Mouse (Mus musculus): ENCODE data around the gene Camk1. TPM values are rescaled to one million over a fixed set of nuclear protein-coding genes. Genes with fewer than 3 reads are reported as not detected.
"Not testable (repeated sequence)": the region's sequence is repeated elsewhere in the genome, so short reads cannot be mapped to it uniquely, and the experiment has no call there.

Gene Camk1
- total RNA-seq, 2 experiments from 2014 or later = 115 to 121 TPM

GRCm38 (mm10) chr6:113352820-113353219 is 9.0 kb upstream of the Camk1 start:
- no peak overlapping the region for H3K4me3 ChIP-seq
- no peak for TF ChIP-seq CTCF (IDR thresholded peaks at IDR 0.05)
- DNase-seq (ENCODE audit: extremely low spot score in 1 of 2, low spot score in 2 of 2) = no peak
- no peak overlapping the region for H3K27ac ChIP-seq
- intact Hi-C loops (cut with DNase I) = no loop called here

- intact Hi-C loops (cut with DNase I) = no loop called here
- no peak overlapping the region for H3K4me3 ChIP-seq
- TF ChIP-seq CTCF (IDR thresholded peaks at IDR 0.05) = no peak
- no peak for DNase-seq (ENCODE audit: extremely low spot score in 1 of 2, low spot score in 2 of 2)
- no peak overlapping the region for H3K27ac ChIP-seq
Measured at GRCm38 (mm10) chr6:113351653-113352052, 7.9 kb upstream of the Camk1 start.

DNA sequence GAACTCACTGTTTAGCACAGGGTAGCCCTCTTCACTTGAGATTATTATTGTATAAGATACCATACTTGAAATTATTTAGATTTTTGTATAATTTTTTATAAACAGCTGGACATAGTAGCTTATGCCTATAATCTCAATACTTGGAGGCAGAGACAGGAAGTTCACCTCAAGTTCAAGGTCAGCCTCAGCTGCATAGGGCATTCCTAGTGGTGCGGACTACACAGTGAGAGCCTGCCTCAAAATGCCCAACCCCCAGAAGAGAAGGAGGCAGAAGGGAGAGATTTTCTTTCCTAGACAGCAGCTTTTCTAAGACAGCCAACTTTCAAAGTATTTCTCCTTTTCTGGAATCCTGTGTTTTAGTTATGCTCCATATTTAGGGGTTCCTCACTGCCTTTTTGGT is 7.4 kb upstream of the Camk1 start:
- DNase-seq (ENCODE audit: extremely low spot score in 1 of 2, low spot score in 2 of 2) = no peak
- Histone ChIP-seq H3K4me3 (no peak overlapping the region), H3K27ac (no peak overlapping the region)
- TF ChIP-seq CTCF (IDR thresholded peaks at IDR 0.05) = no peak
- intact Hi-C loops (cut with DNase I) = no loop called here

DNA sequence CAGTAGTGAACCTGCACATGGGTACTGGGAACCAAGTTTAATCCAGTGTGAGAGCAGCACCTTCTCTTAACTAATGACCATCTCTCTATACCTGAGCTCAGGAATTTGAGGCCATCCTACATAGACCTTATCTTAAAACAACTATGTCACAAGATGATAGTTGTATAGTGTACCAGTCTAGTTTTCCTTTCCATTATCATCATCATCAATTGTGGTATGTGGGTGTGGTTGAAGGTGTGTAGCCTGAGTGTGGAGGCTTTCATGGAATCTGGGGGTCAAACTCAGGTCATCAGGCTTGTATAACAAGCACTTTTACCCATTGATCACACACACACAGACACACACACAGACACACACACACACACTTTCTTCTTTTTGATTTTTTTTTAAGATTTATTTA is 6.8 kb upstream of the Camk1 start:
- TF ChIP-seq CTCF (IDR thresholded peaks at IDR 0.05) = no peak
- Histone ChIP-seq H3K4me3 (no peak overlapping the region), H3K27ac (no peak overlapping the region)
- DNase-seq (ENCODE audit: extremely low spot score in 1 of 2, low spot score in 2 of 2) = no peak
- intact Hi-C loops (cut with DNase I) = no loop called here

DNA sequence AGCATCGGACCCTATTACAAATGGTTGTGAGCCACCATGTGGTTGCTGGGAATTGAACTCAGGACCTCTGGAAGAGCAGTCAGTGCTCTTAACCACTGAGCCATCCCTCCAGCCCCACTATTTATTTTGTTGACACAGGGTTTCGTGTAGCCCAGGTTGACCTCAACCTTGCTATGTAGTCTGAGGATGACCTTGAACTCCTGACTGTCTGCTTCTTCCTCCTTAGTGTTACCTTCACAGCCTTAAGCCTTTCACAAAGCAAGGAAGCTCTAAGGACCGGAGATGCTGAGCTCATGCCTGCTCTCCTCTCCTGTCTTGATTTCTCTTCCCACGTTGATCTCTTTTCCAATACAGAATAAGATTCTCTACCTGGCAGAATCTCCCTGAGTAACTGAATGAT is 3.1 kb upstream of the Camk1 start:
- Histone ChIP-seq H3K27ac (no peak overlapping the region), H3K4me3 (no peak overlapping the region)
- intact Hi-C loops (cut with DNase I) = no loop called here
- DNase-seq (ENCODE audit: extremely low spot score in 1 of 2, low spot score in 2 of 2) = no peak
- TF ChIP-seq CTCF (IDR thresholded peaks at IDR 0.05) = no peak

DNA sequence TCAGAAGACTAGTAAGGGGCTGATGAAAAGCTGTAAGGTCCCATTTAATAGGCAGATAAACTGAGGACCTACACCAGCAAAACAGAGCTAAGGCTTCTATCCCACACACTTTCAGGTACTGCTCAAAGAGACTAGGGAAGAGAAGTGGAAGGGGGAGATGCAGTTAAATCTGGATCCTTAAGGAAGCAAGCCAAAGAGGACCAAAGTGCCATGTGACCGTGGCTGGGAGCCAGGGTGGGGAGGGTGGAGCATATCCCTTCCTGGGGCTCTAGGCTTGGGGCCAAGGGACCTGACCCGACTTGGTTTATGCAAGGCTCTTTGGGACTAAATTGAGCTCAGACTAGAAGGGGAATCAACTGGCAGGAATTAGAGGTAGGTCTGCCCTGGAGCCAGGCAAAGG is 537 bp upstream of the Camk1 start:
- no peak for DNase-seq (ENCODE audit: extremely low spot score in 1 of 2, low spot score in 2 of 2)
- peak overlapping the region; percentile 96 for H3K27ac ChIP-seq
- H3K4me3 ChIP-seq = peak overlapping the region; percentile 87
- intact Hi-C loops (cut with DNase I) = loop anchor here (2.0 kb wide), 1 partner anchor 32 kb away; the partner anchor contains the start of gene Tada3
- no peak for TF ChIP-seq CTCF (IDR thresholded peaks at IDR 0.05)

GRCm38 (mm10) chr6:113342297-113342696 is 1.5 kb downstream of the Camk1 start:
- peak overlapping the region; percentile 96 for H3K27ac ChIP-seq

DNA sequence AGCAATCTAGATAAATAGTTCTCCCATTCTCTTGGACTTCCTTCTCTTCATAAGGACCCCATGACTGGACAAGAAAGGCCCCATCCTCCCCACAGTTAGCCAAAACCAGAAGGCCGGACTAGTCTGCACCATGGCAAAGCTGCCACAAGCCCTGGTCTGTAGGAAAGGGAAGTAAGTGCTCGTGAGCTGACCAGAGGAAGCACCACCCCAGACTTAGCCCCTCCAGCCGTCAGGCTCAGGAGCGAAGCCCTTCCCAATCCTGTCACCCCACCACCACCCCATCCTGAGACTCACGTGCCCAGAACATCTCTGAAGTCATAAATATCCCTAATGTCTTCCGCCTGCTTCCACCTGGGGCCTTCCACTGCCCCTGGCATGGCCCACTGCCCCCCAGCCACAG is 2.2 kb downstream of the Camk1 start:
- no peak for TF ChIP-seq CTCF (IDR thresholded peaks at IDR 0.05)
- intact Hi-C loops (cut with DNase I) = no loop called here

More at GRCm38 (mm10) chr6:113342297-113342696, 1.5 kb downstream of the Camk1 start:
- TF ChIP-seq CTCF (IDR thresholded peaks at IDR 0.05) = no peak
- H3K4me3 ChIP-seq = peak overlapping the region; percentile 87
- intact Hi-C loops (cut with DNase I) = no loop called here
- DNase-seq (ENCODE audit: extremely low spot score in 1 of 2, low spot score in 2 of 2) = no peak

DNA sequence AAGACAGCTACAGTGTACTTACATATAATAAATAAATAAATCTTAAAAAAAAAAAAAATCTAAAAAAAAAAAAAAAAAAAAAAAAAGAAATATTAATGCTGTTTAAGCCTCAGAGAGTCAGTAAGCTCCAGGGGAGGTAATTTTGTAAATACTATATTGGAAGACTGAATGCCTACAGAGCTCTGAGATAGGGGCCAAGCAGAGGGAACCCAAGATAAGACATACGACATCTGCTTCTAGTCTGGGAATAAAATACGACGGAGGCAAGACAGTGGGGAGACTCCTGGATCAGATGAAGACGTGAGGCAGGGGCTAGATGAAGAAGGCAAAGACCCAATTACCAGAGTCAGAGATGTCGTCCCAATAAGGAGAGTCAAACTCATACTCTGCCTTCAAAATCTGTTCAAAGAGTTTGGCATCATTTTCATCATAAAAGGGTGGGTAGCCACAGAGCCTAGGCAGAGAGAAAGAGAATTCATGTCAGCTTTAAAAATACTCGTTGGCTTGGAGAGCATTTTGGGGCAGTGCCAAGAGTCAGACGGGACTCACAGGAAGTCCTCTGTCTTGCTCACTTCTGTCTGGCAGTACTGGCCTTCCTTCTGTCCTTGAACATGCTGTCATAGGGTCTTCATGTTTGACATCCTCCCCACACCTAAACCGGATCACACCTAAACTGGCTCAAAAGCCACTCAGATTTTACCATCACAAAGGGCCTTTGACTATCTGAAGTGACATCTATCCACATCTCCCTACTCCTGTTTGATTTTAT is 6.7 kb downstream of the Camk1 start:
- Histone ChIP-seq H3K27ac (peak overlapping the region; percentile 28; the same call in 1 of the 2 replicates), H3K4me3 (no peak overlapping the region)
- intact Hi-C loops (cut with DNase I) = no loop called here
- DNase-seq (ENCODE audit: extremely low spot score in 1 of 2, low spot score in 2 of 2) = no peak
- no peak for TF ChIP-seq CTCF (IDR thresholded peaks at IDR 0.05)

More for the DNA sequence above, 2.2 kb downstream of the Camk1 start:
- peak overlapping the region; percentile 79 for H3K27ac ChIP-seq
- peak overlapping the region; percentile 87 for H3K4me3 ChIP-seq
- DNase-seq (ENCODE audit: extremely low spot score in 1 of 2, low spot score in 2 of 2) = no peak

- intact Hi-C loops (cut with DNase I) = no loop called here
- TF ChIP-seq CTCF (IDR thresholded peaks at IDR 0.05) = no peak
- Histone ChIP-seq H3K4me3 (no peak overlapping the region), H3K27ac (no peak overlapping the region)
- no peak for DNase-seq (ENCODE audit: extremely low spot score in 1 of 2, low spot score in 2 of 2)
Measured at GRCm38 (mm10) chr6:113334216-113334615, 9.6 kb downstream of the Camk1 start.

DNA sequence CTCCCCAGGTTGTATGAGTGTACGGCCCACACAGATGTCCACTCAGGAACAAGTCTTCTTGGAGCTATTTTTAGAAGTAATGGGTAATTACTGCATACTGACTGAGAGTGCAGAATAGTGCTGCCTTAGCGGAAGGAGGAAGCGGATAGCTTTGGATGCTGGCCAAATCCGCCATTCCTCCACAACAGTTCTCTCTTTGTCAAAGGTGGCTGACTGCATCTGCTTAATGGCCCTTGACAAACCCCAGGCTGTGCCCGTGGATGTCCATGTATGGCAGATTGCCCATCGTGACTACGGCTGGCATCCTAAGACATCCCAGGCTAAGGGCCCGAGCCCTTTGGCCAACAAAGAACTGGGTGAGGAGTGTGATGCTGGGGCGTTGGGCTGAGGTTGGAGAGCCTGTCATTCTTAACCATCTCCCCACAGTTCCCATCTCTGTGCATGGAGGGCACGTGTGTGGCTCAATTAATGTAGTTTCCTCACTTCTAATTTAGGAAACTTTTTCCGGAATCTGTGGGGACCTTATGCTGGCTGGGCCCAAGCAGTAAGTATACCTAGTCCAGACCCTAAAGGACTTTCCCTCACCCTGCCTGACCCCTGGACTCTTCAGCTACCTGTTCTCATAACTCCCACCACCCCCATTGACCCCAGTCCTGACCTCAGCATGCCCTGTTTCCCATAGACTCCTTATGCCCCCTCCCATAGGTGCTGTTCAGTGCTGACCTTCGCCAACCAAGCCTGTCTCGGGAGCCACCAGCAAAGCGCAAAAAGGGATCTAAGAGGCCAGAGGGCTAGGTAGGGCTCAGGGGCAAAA is 10.4 kb downstream of the Camk1 start:
- TF ChIP-seq CTCF (IDR thresholded peaks at IDR 0.05) = no peak
- intact Hi-C loops (cut with DNase I) = no loop called here

DNA sequence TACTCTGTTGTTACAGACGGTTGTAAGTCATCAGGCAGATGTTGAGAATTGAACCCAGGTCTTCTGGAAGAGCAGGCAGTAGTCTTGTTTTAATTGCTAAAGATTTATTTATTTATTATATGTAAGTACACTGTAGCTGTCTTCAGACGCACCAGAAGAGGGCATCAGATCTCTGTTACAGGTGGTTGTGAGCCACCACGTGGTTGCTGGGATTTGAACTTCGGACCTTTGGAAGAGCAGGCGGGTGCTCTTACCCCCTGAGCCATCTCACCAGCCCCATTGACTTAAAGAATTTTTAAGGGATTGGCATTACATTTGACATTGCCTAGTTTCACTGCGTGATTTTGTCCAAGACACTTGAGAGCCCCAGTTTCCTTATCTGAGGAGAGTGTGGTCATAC is 11.1 kb downstream of the Camk1 start:
- DNase-seq (ENCODE audit: extremely low spot score in 1 of 2, low spot score in 2 of 2); H3K4me3 ChIP-seq; intact Hi-C loops (cut with DNase I): not testable (repeated sequence)
- peak overlapping the region; percentile 32; the same call in 1 of the 2 replicates for H3K27ac ChIP-seq
- peak; percentile 12 for TF ChIP-seq CTCF (IDR thresholded peaks at IDR 0.05)

More for the DNA sequence above, 10.4 kb downstream of the Camk1 start:
- peak in 1 of 2 experiments; percentile 55 for DNase-seq (ENCODE audit: extremely low spot score in 1 of 2, low spot score in 2 of 2)
- Histone ChIP-seq H3K27ac (peak overlapping the region; percentile 32; the same call in 1 of the 2 replicates), H3K4me3 (no peak overlapping the region)

All from left cerebral cortex, adult 2 months (tissue).